Mouse (Mus musculus) cerebellum, adult 2 months (tissue): Measurements from ENCODE around the gene Serpinf2. TPM values are rescaled to one million over a fixed set of nuclear protein-coding genes. Genes with fewer than 3 reads are reported as not detected.

ENCODE experiments used
- DNase-seq, 2 experiments: peaks; one replicate each; pipeline ENCODE4 v3.0.0; 2021
- H3K27ac ChIP-seq: fragments of 200-500 bp; 2 replicates; pipeline ENCODE4 v1.5.1; 2012; ENCODE audit warnings: low read length, control low read depth, inconsistent platforms; ENCODE audit not compliant: insufficient read depth
- H3K27me3 ChIP-seq: fragments of 200-500 bp; 2 replicates; pipeline ENCODE4 v1.6.1; 2012; ENCODE audit warnings: inconsistent platforms, mild to moderate bottlenecking, low read length, moderate library complexity; ENCODE audit not compliant: control insufficient read depth, insufficient read depth
- H3K4me1 ChIP-seq: fragments of 200-500 bp; 2 replicates; pipeline ENCODE4 v1.6.1; 2011; ENCODE audit warnings: low read length; ENCODE audit not compliant: control insufficient read depth, insufficient read depth
- H3K4me3 ChIP-seq: fragments of 200-500 bp; replicated peaks from 2 replicates; pipeline ENCODE3; 2011; ENCODE audit warnings: mild to moderate bottlenecking, low read depth, low read length, control low read depth; ENCODE audit not compliant: insufficient read depth
- CTCF ChIP-seq: fragments of 200-500 bp; IDR thresholded peaks from 2 replicates; pipeline ENCODE4 v1.5.1; 2011; ENCODE audit warnings: low read depth, mild to moderate bottlenecking, control low read depth, low read length, moderate library complexity, borderline replicate concordance; ENCODE audit not compliant: insufficient read depth
- POLR2A ChIP-seq: fragments of 200-500 bp; IDR thresholded peaks from 2 replicates; pipeline ENCODE4 v1.6.1; 2011; ENCODE audit warnings: low read length, control low read depth, borderline replicate concordance; ENCODE audit not compliant: insufficient read depth
- WGBS: fragments of 180-500 bp; shearing (Covaris S2); methylation state at CpG from one replicate; pipeline ENCODE4 v1.1.7; 2018; 5-methylcytosine and 5-hydroxymethylcytosine counted together
- polyA plus RNA-seq: library from polyadenylated mRNA; depleted of rRNA; stranded (reverse); fragments of >200 nt; gene quantifications from 2 replicates; pipeline ENCODE4 v1.2.3, GENCODE M21; 2012

Gene Serpinf2
- polyA plus RNA-seq, 1 experiment, result 0.15 TPM

DNA sequence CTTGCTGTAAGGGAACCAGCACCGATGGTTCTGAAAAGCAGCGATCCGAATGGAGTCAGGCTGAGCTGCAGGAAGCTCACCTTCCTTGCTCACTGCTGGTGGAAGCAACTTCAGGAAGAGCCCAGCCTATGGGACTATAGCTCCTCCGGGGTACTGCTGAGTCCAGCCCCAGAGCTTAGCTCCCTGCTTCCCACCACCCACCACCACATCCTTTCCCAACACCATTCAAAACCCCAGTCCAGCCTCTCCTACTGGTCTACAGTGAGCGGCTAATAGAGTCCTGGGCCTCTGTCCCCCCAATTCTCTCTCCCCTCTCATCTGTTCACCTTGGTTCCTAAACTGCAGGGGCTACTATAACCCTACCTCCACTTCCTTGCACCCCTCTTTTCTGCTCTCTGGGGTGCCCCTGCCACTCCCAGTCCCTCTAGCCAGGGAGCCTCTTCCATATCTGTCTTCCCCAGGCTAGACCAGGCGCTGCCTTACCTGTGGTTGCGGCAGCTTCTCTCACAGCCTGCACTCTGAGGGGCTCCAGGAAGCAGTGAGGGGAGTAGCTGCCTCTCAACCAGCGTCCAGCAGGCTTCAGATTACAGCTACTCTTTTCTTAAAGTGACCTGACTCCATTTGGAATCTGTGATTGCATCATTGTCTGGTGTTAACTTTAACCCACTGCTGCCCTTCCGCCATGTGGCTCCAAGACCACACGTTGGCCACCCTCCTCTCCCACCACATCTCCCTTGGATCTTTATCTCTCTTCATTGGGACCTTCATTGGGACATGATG, 17.2 kb downstream of the Serpinf2 start, which contains the start of gene Serpinf1:
Gene Serpinf1, minus strand, starts transcription at position 689 of the 780 bp plus-strand sequence.
- DNase-seq, result no peak
- TF ChIP-seq POLR2A (no peak), CTCF (no peak)
- WGBS, result 69% methylated on average over 10 of the region's 10 CpGs
- H3K4me1 ChIP-seq, result no peaks in the 10 kb centered on the region
- no peak within 1 kb of the TSS for H3K4me3 ChIP-seq
- H3K27me3 ChIP-seq, result no peaks in the 10 kb centered on the region
- H3K27ac ChIP-seq, result no peak within 1 kb of the TSS

DNA sequence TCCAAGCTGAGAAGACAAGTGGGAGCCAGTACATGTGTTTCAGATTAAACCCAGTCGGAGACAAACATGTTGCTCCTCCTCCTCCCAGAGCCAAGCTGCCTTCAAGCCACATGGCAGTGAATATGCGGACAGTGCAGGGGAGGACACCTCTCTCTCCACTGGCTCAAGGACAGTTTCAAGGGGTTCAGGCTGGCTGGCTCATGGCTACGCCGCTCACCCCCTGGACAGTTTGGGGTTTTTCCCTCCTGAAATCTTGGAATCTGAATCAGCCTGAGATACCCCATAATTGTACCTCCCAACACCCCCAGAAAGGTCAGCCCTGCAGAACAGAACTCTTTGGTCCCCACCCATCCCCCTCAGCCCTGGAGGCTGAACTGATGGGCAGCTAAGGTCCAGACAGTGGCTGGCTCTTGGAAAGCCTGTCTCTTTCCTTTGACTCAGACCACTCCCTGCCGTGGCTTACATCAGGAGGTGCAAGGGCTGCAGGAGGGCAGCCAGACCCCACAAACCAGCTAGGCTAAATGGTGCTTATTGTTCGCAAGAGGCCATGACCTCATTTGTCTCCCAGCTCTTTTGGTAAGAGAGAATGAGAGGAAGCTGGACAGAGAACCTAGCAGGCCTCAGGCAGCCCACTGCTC, 17.9 kb downstream of the Serpinf2 start:
- Histone ChIP-seq H3K4me3 (no peak overlapping the region), H3K27ac (no peak overlapping the region), H3K4me1 (no peaks in the 10 kb centered on the region), H3K27me3 (no peaks in the 10 kb centered on the region)
- TF ChIP-seq CTCF, result no peak
- TF ChIP-seq POLR2A, result no peak
- 45% methylated on average over 6 of the region's 6 CpGs for WGBS
- no peak for DNase-seq

DNA sequence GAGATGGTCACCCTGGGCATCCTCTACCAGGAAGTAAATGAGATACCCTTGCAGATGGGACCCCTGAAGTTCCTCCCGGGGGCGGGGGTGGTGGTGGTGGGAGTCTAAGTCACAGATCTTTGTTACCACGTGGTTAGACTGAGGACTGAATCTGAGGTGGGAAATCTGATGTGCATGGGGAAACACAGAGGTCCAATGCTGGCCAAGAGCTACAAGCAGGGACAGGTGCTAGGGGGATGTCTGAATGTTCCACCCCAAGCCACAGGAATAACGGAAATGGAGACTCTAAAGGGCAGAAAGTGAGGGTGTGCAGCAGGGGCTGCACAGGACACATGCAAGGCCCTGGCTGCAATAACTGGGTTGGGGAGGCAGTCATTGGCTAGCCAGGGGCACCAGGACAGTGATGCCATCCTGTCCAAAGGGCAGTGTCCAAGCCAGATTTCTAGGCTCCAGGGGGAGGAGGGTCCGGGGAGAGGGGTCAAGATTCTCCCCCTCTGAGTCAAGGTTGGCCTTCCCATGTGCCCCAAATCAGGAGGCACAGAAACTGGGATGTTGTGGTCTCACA, 18.5 kb downstream of the Serpinf2 start:
- Histone ChIP-seq H3K4me3 (no peak overlapping the region), H3K27me3 (no peaks in the 10 kb centered on the region), H3K4me1 (no peaks in the 10 kb centered on the region), H3K27ac (no peak overlapping the region)
- TF ChIP-seq POLR2A (no peak), CTCF (no peak)
- DNase-seq, result no peak
- 66% methylated on average over 5 of the region's 5 CpGs for WGBS

DNA sequence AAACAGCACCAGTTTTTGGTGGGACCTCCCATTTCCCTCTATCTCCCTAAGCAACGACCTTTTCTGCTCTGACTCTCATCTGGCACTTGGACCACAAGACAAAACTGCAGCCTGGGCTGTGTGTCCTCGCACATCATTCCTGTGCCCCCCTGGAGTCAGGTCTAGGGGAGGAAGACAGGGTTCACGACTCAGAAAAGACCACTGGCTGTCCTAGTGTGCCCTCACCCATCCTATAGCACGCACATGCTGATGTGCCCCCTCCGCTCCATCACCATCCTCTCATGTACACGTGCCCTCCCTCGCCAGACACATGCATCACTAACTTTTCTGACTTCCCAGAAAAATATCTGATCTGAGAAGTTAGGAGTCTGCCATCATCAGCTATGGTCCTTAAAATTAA, 19.4 kb downstream of the Serpinf2 start:
- no peak overlapping the region for H3K27ac ChIP-seq
- 73% methylated on average over 7 of the region's 7 CpGs for WGBS
- H3K4me1 ChIP-seq, result no peaks in the 10 kb centered on the region
- no peak for DNase-seq
- no peaks in the 10 kb centered on the region for H3K27me3 ChIP-seq
- H3K4me3 ChIP-seq, result no peak overlapping the region
- TF ChIP-seq POLR2A (no peak), CTCF (no peak)

DNA sequence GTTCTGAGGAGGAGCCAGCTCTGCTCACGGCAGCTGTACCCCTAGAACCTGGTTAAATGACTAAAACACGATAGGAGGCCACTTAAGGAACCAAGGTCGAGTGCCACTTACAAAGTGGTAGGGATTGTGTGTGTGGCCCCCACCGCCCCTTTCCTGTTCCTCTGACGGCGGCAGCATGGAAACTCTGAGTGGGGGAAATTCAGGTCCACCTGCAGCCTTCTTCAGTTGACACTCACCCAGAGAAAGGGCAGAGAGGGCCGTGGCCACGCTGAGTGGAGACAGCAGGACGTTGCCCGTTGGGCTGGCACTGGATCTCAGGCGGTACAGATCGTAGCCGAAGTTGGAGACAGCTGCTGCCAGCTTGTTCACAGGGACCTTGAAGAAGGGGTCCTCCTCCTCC, 23.4 kb downstream of the Serpinf2 start:
- DNase-seq, result no peak
- WGBS, result 57% methylated on average over 13 of the region's 13 CpGs
- TF ChIP-seq POLR2A (no peak), CTCF (no peak)
- Histone ChIP-seq H3K4me3 (no peak overlapping the region), H3K27ac (no peak overlapping the region), H3K4me1 (no peaks in the 10 kb centered on the region), H3K27me3 (no peaks in the 10 kb centered on the region)

DNA sequence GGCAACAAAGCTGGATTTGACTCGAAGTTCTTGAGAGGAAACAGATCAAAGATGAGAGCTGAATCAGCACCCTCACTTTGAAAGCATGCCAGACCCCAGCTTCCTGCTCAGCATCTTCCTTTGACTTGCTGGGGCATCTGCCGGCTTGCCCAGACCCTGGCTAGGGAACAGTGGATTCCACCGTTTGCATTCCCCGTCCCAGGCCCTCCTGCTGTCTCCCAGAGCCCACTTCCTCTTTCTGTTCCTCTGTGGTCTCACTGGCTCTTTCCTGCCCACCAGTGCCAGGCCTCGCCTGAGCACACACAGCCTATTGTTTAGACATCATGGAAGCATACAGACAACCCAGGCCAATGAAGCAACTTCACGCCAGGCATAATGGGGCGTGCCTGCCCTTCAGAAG, 24.3 kb downstream of the Serpinf2 start:
- Histone ChIP-seq H3K4me3 (no peak overlapping the region), H3K27me3 (no peaks in the 10 kb centered on the region), H3K27ac (no peak overlapping the region), H3K4me1 (no peaks in the 10 kb centered on the region)
- 27% methylated on average over 7 of the region's 7 CpGs for WGBS
- TF ChIP-seq POLR2A (no peak), CTCF (no peak)
- DNase-seq, result no peak

DNA sequence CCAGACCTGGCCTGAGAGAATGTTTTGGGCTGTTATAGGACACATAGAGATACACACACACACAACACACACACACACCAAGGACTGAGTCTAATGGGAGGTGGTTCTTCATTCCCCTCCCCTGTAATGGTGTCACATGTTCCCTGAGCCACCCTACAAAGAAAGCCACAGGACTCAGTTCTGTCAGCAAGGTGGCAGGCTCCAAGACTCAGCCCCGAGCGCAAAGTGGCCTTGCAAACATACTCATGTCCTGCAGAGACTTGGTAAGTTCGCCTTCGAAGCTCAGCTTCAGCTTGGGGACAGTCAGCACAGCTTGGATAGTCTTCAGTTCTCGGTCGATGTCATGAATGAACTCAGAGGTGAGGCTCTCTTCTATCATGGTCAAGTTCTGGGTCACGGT, 28.8 kb downstream of the Serpinf2 start:
- Histone ChIP-seq H3K27ac (no peak overlapping the region), H3K4me3 (no peak overlapping the region), H3K27me3 (no peaks in the 10 kb centered on the region), H3K4me1 (no peaks in the 10 kb centered on the region)
- WGBS, result 89% methylated on average over 7 of the region's 7 CpGs
- DNase-seq, result no peak
- TF ChIP-seq CTCF (no peak), POLR2A (no peak)
